Mouse (Mus musculus) heart, embryonic 14.5 days (tissue): ENCODE data around the gene Ints6. TPM values are rescaled to one million over a fixed set of nuclear protein-coding genes. Genes with fewer than 3 reads are reported as not detected.

Experiments used
- ATAC-seq: fragments of 200-750 bp; cut with Nextera tagmentation; 2 replicates; pipeline ENCODE4 v1.8.0; 2017; ENCODE audit warnings: low read depth, moderate TSS enrichment; ENCODE audit not compliant: insufficient number of reproducible peaks, insufficient read depth, low FRiP score
- H3K27ac ChIP-seq, 2 experiments: fragments of 200-500 bp in 1 of 2; fragments of 300-500 bp in 1 of 2; sonication (generic) in 1 of 2; replicated peaks in 1 of 2; 2 replicates each; pipeline ENCODE4 v1.5.1; 2012 to 2014; ENCODE audit warnings: low read depth in 2 of 2, low read length in 2 of 2, control low read depth in 1 of 2, mild to moderate bottlenecking in 1 of 2, mixed read lengths in 1 of 2; ENCODE audit not compliant: control insufficient read depth in 1 of 2, insufficient read depth in 1 of 2
- H3K27me3 ChIP-seq: fragments of 300-500 bp; sonication (generic); 2 replicates; pipeline ENCODE4 v1.6.1; 2014; ENCODE audit warnings: mild to moderate bottlenecking, low read length, control low read depth; ENCODE audit not compliant: control insufficient read depth, insufficient read depth
- H3K36me3 ChIP-seq: fragments of 300-500 bp; sonication (generic); 2 replicates; pipeline ENCODE4 v1.6.1; 2014; ENCODE audit warnings: mild to moderate bottlenecking, control low read depth, low read length, mixed read lengths; ENCODE audit not compliant: control insufficient read depth, insufficient read depth
- H3K4me1 ChIP-seq, 2 experiments: fragments of 200-500 bp in 1 of 2; fragments of 300-500 bp in 1 of 2; sonication (generic) in 1 of 2; 2 replicates each; pipeline ENCODE4 v1.6.1; 2012 to 2014; ENCODE audit warnings: low read length in 2 of 2, control low read depth in 1 of 2, mixed read lengths in 1 of 2; ENCODE audit not compliant: control insufficient read depth in 2 of 2, insufficient read depth in 2 of 2
- H3K4me2 ChIP-seq: fragments of 300-500 bp; sonication (generic); 2 replicates; pipeline ENCODE4 v1.6.1; 2014; ENCODE audit warnings: mild to moderate bottlenecking, low read length
- H3K4me3 ChIP-seq, 2 experiments: fragments of 200-500 bp in 1 of 2; fragments of 300-500 bp in 1 of 2; sonication (generic) in 1 of 2; 2 replicates each; pipeline ENCODE4 v1.5.1; 2012 to 2014; ENCODE audit warnings: low read length in 2 of 2, mild to moderate bottlenecking in 2 of 2, control low read depth in 1 of 2, low read depth in 1 of 2, moderate library complexity in 1 of 2; ENCODE audit not compliant: control insufficient read depth in 1 of 2, insufficient read depth in 1 of 2
- H3K9ac ChIP-seq: fragments of 300-500 bp; sonication (generic); 2 replicates; pipeline ENCODE4 v1.6.1; 2014; ENCODE audit warnings: mild to moderate bottlenecking, low read length
- H3K9me3 ChIP-seq: fragments of 300-500 bp; sonication (generic); 2 replicates; pipeline ENCODE4 v1.6.1; 2016; ENCODE audit warnings: low read length, control low read depth; ENCODE audit not compliant: control insufficient read depth
- WGBS: fragments of 180-500 bp; shearing (Covaris S2); extraction: QIAGEN DNeasy Blood & Tissue Kit; methylation state at CpG from one replicate; pipeline ENCODE4 v1.1.7; 2014; 5-methylcytosine and 5-hydroxymethylcytosine counted together
- polyA plus RNA-seq: library from polyadenylated mRNA; unstranded; fragments of >200 nt; fragmentation: Nextera tagmentation; extraction: Ambion mirVana; gene quantifications from 2 replicates; pipeline ENCODE4 v1.2.1, GENCODE M21; 2014

Gene Ints6
- polyA plus RNA-seq, 1 experiment from 2014 or later, result 21.3 TPM

- Histone ChIP-seq H3K36me3 (peaks cover 55% of the 10 kb centered on the region), H3K4me3 (no peak overlapping the region), H3K9ac (no peak overlapping the region), H3K4me2 (no peak overlapping the region), H3K9me3 (no peaks in the 10 kb centered on the region), H3K4me1 (0 out of 4 replicates have a peak, but pooled peaks cover 0 to 3% of the 10 kb centered on the region in 2 experiments), H3K27me3 (no peaks in the 10 kb centered on the region), H3K27ac (no peak overlapping the region)
- no peak for ATAC-seq
- 94% methylated on average over 1 of the region's 1 CpGs for WGBS
Observed at GRCm38 (mm10) chr14:62735646-62736045, 25.3 kb downstream of the Ints6 start.

GRCm38 (mm10) chr14:62733666-62734065 is 27.3 kb downstream of the Ints6 start:
- H3K4me3 ChIP-seq, result no peak overlapping the region
- no peaks in the 10 kb centered on the region for H3K9me3 ChIP-seq
- H3K4me1 ChIP-seq, result no peaks in the 10 kb centered on the region
- H3K27ac ChIP-seq, result no peak overlapping the region
- no peak overlapping the region for H3K4me2 ChIP-seq
- H3K9ac ChIP-seq, result no peak overlapping the region
- no peak for ATAC-seq
- peaks cover 52% of the 10 kb centered on the region for H3K36me3 ChIP-seq
- 78% methylated on average over 2 of the region's 2 CpGs for WGBS
- no peaks in the 10 kb centered on the region for H3K27me3 ChIP-seq

GRCm38 (mm10) chr14:62731902-62732301 is 29.1 kb downstream of the Ints6 start:
- H3K36me3 ChIP-seq, result peaks cover 44% of the 10 kb centered on the region
- no peaks in the 10 kb centered on the region for H3K4me1 ChIP-seq
- no peak overlapping the region for H3K9ac ChIP-seq
- no peaks in the 10 kb centered on the region for H3K27me3 ChIP-seq
- 0 out of 4 replicates have a peak overlapping the region, but pooled peaks of 1 of the 2 experiments have one; percentile 27 for H3K27ac ChIP-seq
- no peaks in the 10 kb centered on the region for H3K9me3 ChIP-seq
- 43% methylated on average over 1 of the region's 1 CpGs for WGBS
- no peak overlapping the region for H3K4me2 ChIP-seq
- H3K4me3 ChIP-seq, result no peak overlapping the region
- no peak for ATAC-seq

- ATAC-seq, result no peak
- Histone ChIP-seq H3K9me3 (no peaks in the 10 kb centered on the region), H3K4me2 (no peak overlapping the region), H3K27ac (no peak overlapping the region), H3K36me3 (0 out of 2 replicates have a peak, but pooled peaks cover 4% of the 10 kb centered on the region), H3K4me1 (peaks cover 0 to 6% of the 10 kb centered on the region in 2 experiments; a peak in 1 of 4 replicates), H3K9ac (no peak overlapping the region), H3K4me3 (no peak overlapping the region), H3K27me3 (no peaks in the 10 kb centered on the region)
Observed at GRCm38 (mm10) chr14:62724560-62724959, 36.4 kb downstream of the Ints6 start.

GRCm38 (mm10) chr14:62721625-62722024 is 39.3 kb downstream of the Ints6 start:
- 76% methylated on average over 1 of the region's 1 CpGs for WGBS
- H3K9me3 ChIP-seq, result no peaks in the 10 kb centered on the region
- H3K27ac ChIP-seq, result no peak overlapping the region
- peaks cover 0 to 6% of the 10 kb centered on the region in 2 experiments; a peak in 1 of 4 replicates for H3K4me1 ChIP-seq
- ATAC-seq, result no peak
- H3K4me3 ChIP-seq, result no peak overlapping the region
- no peak overlapping the region for H3K4me2 ChIP-seq
- no peak overlapping the region for H3K9ac ChIP-seq
- H3K36me3 ChIP-seq, result peaks cover 6% of the 10 kb centered on the region; the same call in 1 of the 2 replicates
- H3K27me3 ChIP-seq, result no peaks in the 10 kb centered on the region

- Histone ChIP-seq H3K4me1 (peaks cover 0 to 6% of the 10 kb centered on the region in 2 experiments; a peak in 1 of 4 replicates), H3K4me3 (no peak overlapping the region), H3K36me3 (peaks cover 32% of the 10 kb centered on the region), H3K9me3 (no peaks in the 10 kb centered on the region), H3K9ac (no peak overlapping the region), H3K27ac (no peak overlapping the region), H3K4me2 (no peak overlapping the region), H3K27me3 (no peaks in the 10 kb centered on the region)
- WGBS, result 76% methylated on average over 2 of the region's 2 CpGs
- ATAC-seq, result no peak
Observed at GRCm38 (mm10) chr14:62718161-62718560, 42.8 kb downstream of the Ints6 start.

- no peak overlapping the region for H3K4me3 ChIP-seq
- H3K27me3 ChIP-seq, result no peaks in the 10 kb centered on the region
- no peak for ATAC-seq
- no peak overlapping the region for H3K4me2 ChIP-seq
- H3K9me3 ChIP-seq, result no peaks in the 10 kb centered on the region
- 82% methylated on average over 3 of the region's 3 CpGs for WGBS
- H3K9ac ChIP-seq, result no peak overlapping the region
- H3K4me1 ChIP-seq, result no peaks in the 10 kb centered on the region
- no peaks in the 10 kb centered on the region for H3K36me3 ChIP-seq
- H3K27ac ChIP-seq, result no peak overlapping the region
Observed at GRCm38 (mm10) chr14:62673646-62674045, 87.3 kb downstream of the Ints6 start.

GRCm38 (mm10) chr14:62664976-62665673 is 95.8 kb downstream of the Ints6 start:
- ATAC-seq, result no peak
- H3K9ac ChIP-seq, result no peak overlapping the region
- no peak overlapping the region for H3K4me3 ChIP-seq
- no peak overlapping the region for H3K27ac ChIP-seq
- no peaks in the 10 kb centered on the region for H3K9me3 ChIP-seq
- WGBS, result 43% methylated on average over 9 of the region's 9 CpGs
- H3K4me1 ChIP-seq, result no peaks in the 10 kb centered on the region
- no peaks in the 10 kb centered on the region for H3K27me3 ChIP-seq
- H3K4me2 ChIP-seq, result no peak overlapping the region
- no peaks in the 10 kb centered on the region for H3K36me3 ChIP-seq
